Mouse (Mus musculus): ENCODE measurements around the gene Kitl. TPM values are rescaled to one million over a fixed set of nuclear protein-coding genes. Genes with fewer than 3 reads are reported as not detected.

Kitl gene
- polyA plus RNA-seq, 1 experiment from 2014 or later: 67.0 TPM

- H3K27me3 ChIP-seq (ENCODE audit: control insufficient read depth, insufficient read depth, low read depth, low read length): no peaks in the 10 kb centered on the region
- ATAC-seq: no peak; the same call in 1 of the 2 replicates
- H3K27ac ChIP-seq (ENCODE audit: low read length): no peak overlapping the region
- no peak overlapping the region for H3K9ac ChIP-seq (ENCODE audit: low read depth, low read length)
- H3K36me3 ChIP-seq (ENCODE audit: control insufficient read depth, insufficient read depth, low read length): no peaks in the 10 kb centered on the region
- no peaks in the 10 kb centered on the region for H3K9me3 ChIP-seq (replicated peaks; ENCODE audit: control insufficient read depth, low read length, poor library complexity, severe bottlenecking)
- no peak overlapping the region for H3K4me2 ChIP-seq (ENCODE audit: low read length)
- H3K4me1 ChIP-seq (ENCODE audit: control insufficient read depth, insufficient read depth, low read length): no peaks in the 10 kb centered on the region
- H3K4me3 ChIP-seq (ENCODE audit: low read depth, low read length): no peak overlapping the region
- 74% methylated on average over 4 of the region's 4 CpGs for WGBS
Observed at GRCm38 (mm10) chr10:100003797-100004196, 11.6 kb upstream of the Kitl start.

- Histone ChIP-seq H3K27ac (ENCODE audit: low read length) (no peak overlapping the region), H3K4me3 (ENCODE audit: low read depth, low read length) (no peak overlapping the region), H3K4me2 (ENCODE audit: low read length) (no peak overlapping the region), H3K36me3 (ENCODE audit: control insufficient read depth, insufficient read depth, low read length) (no peaks in the 10 kb centered on the region), H3K4me1 (ENCODE audit: control insufficient read depth, insufficient read depth, low read length) (no peaks in the 10 kb centered on the region), H3K27me3 (ENCODE audit: control insufficient read depth, insufficient read depth, low read depth, low read length) (peaks cover 25% of the 10 kb centered on the region), H3K9ac (ENCODE audit: low read depth, low read length) (no peak overlapping the region), H3K9me3 (replicated peaks; ENCODE audit: control insufficient read depth, low read length, poor library complexity, severe bottlenecking) (no peaks in the 10 kb centered on the region)
- ATAC-seq: no peak
- WGBS: 44% methylated on average over 6 of the region's 6 CpGs
Observed at GRCm38 (mm10) chr10:100009681-100010080, 5.7 kb upstream of the Kitl start.

GRCm38 (mm10) chr10:100010291-100010690 lies 5.1 kb upstream of the Kitl start:
- no peaks in the 10 kb centered on the region for H3K9me3 ChIP-seq (replicated peaks; ENCODE audit: control insufficient read depth, low read length, poor library complexity, severe bottlenecking)
- H3K27me3 ChIP-seq (ENCODE audit: control insufficient read depth, insufficient read depth, low read depth, low read length): peaks cover 25% of the 10 kb centered on the region
- 76% methylated on average over 9 of the region's 9 CpGs for WGBS
- no peak overlapping the region for H3K4me2 ChIP-seq (ENCODE audit: low read length)
- H3K27ac ChIP-seq (ENCODE audit: low read length): no peak overlapping the region
- no peaks in the 10 kb centered on the region for H3K4me1 ChIP-seq (ENCODE audit: control insufficient read depth, insufficient read depth, low read length)
- ATAC-seq: no peak
- H3K9ac ChIP-seq (ENCODE audit: low read depth, low read length): no peak overlapping the region
- no peaks in the 10 kb centered on the region for H3K36me3 ChIP-seq (ENCODE audit: control insufficient read depth, insufficient read depth, low read length)
- H3K4me3 ChIP-seq (ENCODE audit: low read depth, low read length): no peak overlapping the region

GRCm38 (mm10) chr10:100014096-100014495 lies 1.3 kb upstream of the Kitl start:
- no peak overlapping the region for H3K4me3 ChIP-seq (ENCODE audit: low read depth, low read length)
- 43% methylated on average over 2 of the region's 2 CpGs for WGBS
- no peak overlapping the region for H3K27ac ChIP-seq (ENCODE audit: low read length)
- H3K4me2 ChIP-seq (ENCODE audit: low read length): no peak overlapping the region
- ATAC-seq: no peak
- no peak overlapping the region for H3K9ac ChIP-seq (ENCODE audit: low read depth, low read length)
- no peaks in the 10 kb centered on the region for H3K9me3 ChIP-seq (replicated peaks; ENCODE audit: control insufficient read depth, low read length, poor library complexity, severe bottlenecking)
- H3K4me1 ChIP-seq (ENCODE audit: control insufficient read depth, insufficient read depth, low read length): peaks cover 11% of the 10 kb centered on the region
- H3K27me3 ChIP-seq (ENCODE audit: control insufficient read depth, insufficient read depth, low read depth, low read length): peaks cover 34% of the 10 kb centered on the region
- H3K36me3 ChIP-seq (ENCODE audit: control insufficient read depth, insufficient read depth, low read length): no peaks in the 10 kb centered on the region

GRCm38 (mm10) chr10:100016326-100016709 lies 888 bp downstream of the Kitl start:
- peaks cover 39% of the 10 kb centered on the region for H3K27me3 ChIP-seq (ENCODE audit: control insufficient read depth, insufficient read depth, low read depth, low read length)

GRCm38 (mm10) chr10:100016941-100017770 lies 1.7 kb downstream of the Kitl start:
- H3K27me3 ChIP-seq (ENCODE audit: control insufficient read depth, insufficient read depth, low read depth, low read length): peaks cover 42% of the 10 kb centered on the region

More at GRCm38 (mm10) chr10:100016326-100016709, 888 bp downstream of the Kitl start:
- Histone ChIP-seq H3K4me3 (ENCODE audit: low read depth, low read length) (peak overlapping the region; percentile 78), H3K9me3 (replicated peaks; ENCODE audit: control insufficient read depth, low read length, poor library complexity, severe bottlenecking) (no peaks in the 10 kb centered on the region), H3K4me2 (ENCODE audit: low read length) (peak overlapping the region; percentile 95), H3K27ac (ENCODE audit: low read length) (peak overlapping the region; percentile 75), H3K36me3 (ENCODE audit: control insufficient read depth, insufficient read depth, low read length) (no peaks in the 10 kb centered on the region), H3K4me1 (ENCODE audit: control insufficient read depth, insufficient read depth, low read length) (peaks cover 11% of the 10 kb centered on the region), H3K9ac (ENCODE audit: low read depth, low read length) (peak overlapping the region; percentile 76)
- peak; percentile 40 for ATAC-seq
- WGBS: 0% methylated on average over 28 of the region's 28 CpGs

GRCm38 (mm10) chr10:100017771-100018070 lies 2.3 kb downstream of the Kitl start:
- H3K27ac ChIP-seq (ENCODE audit: low read length): peak overlapping the region; percentile 37; the same call in 1 of the 2 replicates
- ATAC-seq: no peak
- WGBS: 1% methylated on average over 10 of the region's 10 CpGs
- H3K9ac ChIP-seq (ENCODE audit: low read depth, low read length): peak overlapping the region; percentile 49
- peaks cover 40% of the 10 kb centered on the region for H3K27me3 ChIP-seq (ENCODE audit: control insufficient read depth, insufficient read depth, low read depth, low read length)
- H3K36me3 ChIP-seq (ENCODE audit: control insufficient read depth, insufficient read depth, low read length): no peaks in the 10 kb centered on the region
- peak overlapping the region; percentile 48 for H3K4me2 ChIP-seq (ENCODE audit: low read length)
- peaks cover 17% of the 10 kb centered on the region for H3K4me1 ChIP-seq (ENCODE audit: control insufficient read depth, insufficient read depth, low read length)
- H3K9me3 ChIP-seq (replicated peaks; ENCODE audit: control insufficient read depth, low read length, poor library complexity, severe bottlenecking): no peaks in the 10 kb centered on the region
- H3K4me3 ChIP-seq (ENCODE audit: low read depth, low read length): peak overlapping the region; percentile 21

More at GRCm38 (mm10) chr10:100016941-100017770, 1.7 kb downstream of the Kitl start:
- Histone ChIP-seq H3K4me2 (ENCODE audit: low read length) (peak overlapping the region; percentile 48), H3K4me1 (ENCODE audit: control insufficient read depth, insufficient read depth, low read length) (peaks cover 13% of the 10 kb centered on the region), H3K9me3 (replicated peaks; ENCODE audit: control insufficient read depth, low read length, poor library complexity, severe bottlenecking) (no peaks in the 10 kb centered on the region), H3K9ac (ENCODE audit: low read depth, low read length) (peak overlapping the region; percentile 49), H3K4me3 (ENCODE audit: low read depth, low read length) (peak overlapping the region; percentile 21), H3K36me3 (ENCODE audit: control insufficient read depth, insufficient read depth, low read length) (no peaks in the 10 kb centered on the region), H3K27ac (ENCODE audit: low read length) (peak overlapping the region; percentile 3)
- 16% methylated on average over 13 of the region's 13 CpGs for WGBS
- no peak for ATAC-seq

- ATAC-seq: no peak
- WGBS: 41% methylated on average over 5 of the region's 5 CpGs
- Histone ChIP-seq H3K9ac (ENCODE audit: low read depth, low read length) (no peak overlapping the region), H3K27me3 (ENCODE audit: control insufficient read depth, insufficient read depth, low read depth, low read length) (peaks cover 41% of the 10 kb centered on the region), H3K36me3 (ENCODE audit: control insufficient read depth, insufficient read depth, low read length) (no peaks in the 10 kb centered on the region), H3K4me2 (ENCODE audit: low read length) (peak overlapping the region; percentile 26; the same call in 1 of the 2 replicates), H3K4me1 (ENCODE audit: control insufficient read depth, insufficient read depth, low read length) (peaks cover 17% of the 10 kb centered on the region), H3K9me3 (replicated peaks; ENCODE audit: control insufficient read depth, low read length, poor library complexity, severe bottlenecking) (no peaks in the 10 kb centered on the region), H3K4me3 (ENCODE audit: low read depth, low read length) (peak overlapping the region; percentile 21), H3K27ac (ENCODE audit: low read length) (no peak overlapping the region)
Observed at GRCm38 (mm10) chr10:100018493-100018892, 3.1 kb downstream of the Kitl start.

All from midbrain, embryonic 16.5 days (tissue).